Mouse (Mus musculus): ENCODE measurements around the gene Megf9.

DNA sequence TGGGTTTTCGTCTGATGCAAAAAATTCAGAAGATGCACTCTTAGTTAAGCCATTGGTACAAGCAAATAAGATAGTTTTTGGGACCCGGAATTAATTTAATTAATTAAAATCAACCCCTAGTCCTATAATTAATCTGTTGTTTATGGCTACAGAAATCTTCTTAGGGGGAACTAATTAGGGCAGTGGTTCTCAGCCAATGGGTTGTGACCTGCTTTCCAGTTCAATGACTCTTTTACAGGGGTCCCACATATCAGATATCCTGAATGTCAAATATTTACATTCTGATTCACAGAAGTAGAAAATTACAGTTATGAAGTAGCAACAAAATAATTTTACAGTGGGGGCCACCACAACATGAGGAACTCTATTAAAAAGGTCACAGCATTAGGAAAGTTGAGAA lies 39.1 kb upstream of the Megf9 start:
- TF ChIP-seq CTCF (IDR thresholded peaks at IDR 0.05; ENCODE audit: insufficient read depth, low read depth, low read length) (no peak), POLR2A (IDR thresholded peaks at IDR 0.05; ENCODE audit: insufficient read depth, low read depth, low read length) (no peak)

All from olfactory bulb, adult 2 months (tissue).